Mouse (Mus musculus) cortical plate, adult 2 months (tissue): ENCODE results near the gene Pirt.

Source experiments
- CTCF ChIP-seq: fragments of 200-500 bp; IDR thresholded peaks from 2 replicates; pipeline ENCODE4 v1.5.1; 2011; ENCODE audit warnings: mild to moderate bottlenecking, control low read depth, low read length; ENCODE audit not compliant: insufficient read depth; ENCODE audit errors: extremely low read depth
- POLR2A ChIP-seq: fragments of 200-500 bp; IDR thresholded peaks from 2 replicates; pipeline ENCODE4 v1.6.1; 2011; ENCODE audit warnings: mild to moderate bottlenecking, low read length, control low read depth; ENCODE audit not compliant: insufficient read depth; ENCODE audit errors: extremely low read depth

DNA sequence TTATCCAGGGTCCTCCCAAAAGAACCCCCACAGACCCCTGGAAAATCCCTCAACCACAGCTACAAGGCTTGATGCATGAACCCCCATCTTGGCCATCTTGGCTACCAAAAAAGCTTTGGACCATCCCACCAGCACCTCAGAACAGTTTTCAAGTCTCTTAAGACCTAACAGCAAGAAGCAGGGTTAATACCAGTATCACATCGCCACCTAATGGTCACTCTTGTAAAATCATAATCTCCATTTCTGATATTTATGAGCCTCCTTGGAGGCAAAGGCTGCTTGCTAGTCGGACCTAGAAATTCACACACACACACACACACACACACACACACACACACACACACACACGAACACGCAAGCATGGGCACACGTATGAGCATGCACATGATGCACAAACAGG lies 40.1 kb upstream of the Pirt start:
- TF ChIP-seq CTCF = peak; percentile 45; the same call in 1 of the 2 replicates
- no peak for TF ChIP-seq POLR2A
